Mouse (Mus musculus) hindbrain, postnatal 0 days (tissue): ENCODE measurements at regions not wholly inside any gene's neighbourhood (a gene's known extent, or its start where the extent isn't known, plus 50 kb on each side); places are given as distances from the start of the nearest gene placed in this dataset.

Source experiments
- ATAC-seq: fragments of 200-750 bp; cut with Nextera tagmentation; 2 replicates; pipeline ENCODE4 v1.8.0; 2017; ENCODE audit warnings: mild to moderate bottlenecking, moderate TSS enrichment, moderate library complexity
- DNase-seq: peaks from one replicate; pipeline ENCODE4 v3.0.0-alpha.2; 2015; ENCODE audit warnings: low spot score
- H3K27ac ChIP-seq: fragments of 300-500 bp; sonication (generic); 2 replicates; pipeline ENCODE4 v1.5.1; 2014; ENCODE audit warnings: mild to moderate bottlenecking
- H3K27me3 ChIP-seq: fragments of 300-500 bp; sonication (generic); 2 replicates; pipeline ENCODE4 v1.6.1; 2014; ENCODE audit warnings: low read length, mixed read lengths; ENCODE audit not compliant: insufficient read depth
- H3K36me3 ChIP-seq: fragments of 300-500 bp; sonication (generic); 2 replicates; pipeline ENCODE4 v1.6.1; 2014; ENCODE audit warnings: low read length, mixed read lengths; ENCODE audit not compliant: insufficient read depth
- H3K4me1 ChIP-seq: fragments of 300-500 bp; sonication (generic); 2 replicates; pipeline ENCODE4 v1.6.1; 2014; ENCODE audit warnings: antibody characterized with exemption, low read length, mixed read lengths; ENCODE audit not compliant: insufficient read depth
- H3K4me2 ChIP-seq: fragments of 300-500 bp; sonication (generic); 2 replicates; pipeline ENCODE4 v1.6.1; 2014; ENCODE audit warnings: low read depth, mild to moderate bottlenecking, low read length, moderate library complexity, mixed read lengths
- H3K4me3 ChIP-seq: fragments of 300-500 bp; sonication (generic); 2 replicates; pipeline ENCODE4 v1.5.1; 2014; ENCODE audit warnings: low read length
- H3K9ac ChIP-seq: fragments of 300-500 bp; sonication (generic); replicated peaks from 2 replicates; pipeline ENCODE4 v1.6.1; 2014; ENCODE audit warnings: mild to moderate bottlenecking, low read length, moderate library complexity, mixed read lengths
- H3K9me3 ChIP-seq: fragments of 300-500 bp; sonication (generic); 2 replicates; pipeline ENCODE4 v1.6.1; 2016; ENCODE audit warnings: low read length, mixed read lengths
- CTCF ChIP-seq: IDR thresholded peaks from 2 replicates; pipeline ENCODE4 v1.5.1; 2016; ENCODE audit warnings: antibody characterized with exemption, control low read depth, low read depth
- WGBS: fragments of 180-500 bp; shearing (Covaris S2); extraction: QIAGEN DNeasy Blood & Tissue Kit; methylation state at CpG from one replicate; pipeline ENCODE4 v1.1.7; 2014; 5-methylcytosine and 5-hydroxymethylcytosine counted together

GRCm38 (mm10) chr3:100366884-100367840 is 122.0 kb downstream of the Tent5c start:
- no peak overlapping the region for H3K27ac ChIP-seq
- no peaks in the 10 kb centered on the region for H3K4me1 ChIP-seq
- no peak for TF ChIP-seq CTCF
- no peaks in the 10 kb centered on the region for H3K27me3 ChIP-seq
- ATAC-seq (no peak), DNase-seq (no peak)
- H3K36me3 ChIP-seq: no peaks in the 10 kb centered on the region
- H3K9ac ChIP-seq: no peak overlapping the region
- H3K4me2 ChIP-seq: no peak overlapping the region
- no peak overlapping the region for H3K4me3 ChIP-seq
- 73% methylated on average over 7 of the region's 7 CpGs for WGBS
- H3K9me3 ChIP-seq: no peaks in the 10 kb centered on the region

- Histone ChIP-seq H3K4me1 (no peaks in the 10 kb centered on the region), H3K36me3 (no peaks in the 10 kb centered on the region), H3K9ac (no peak overlapping the region), H3K27ac (no peak overlapping the region), H3K4me3 (no peak overlapping the region), H3K27me3 (no peaks in the 10 kb centered on the region), H3K4me2 (no peak overlapping the region), H3K9me3 (no peaks in the 10 kb centered on the region)
- DNase-seq: no peak
- TF ChIP-seq CTCF: no peak
- 84% methylated on average over 3 of the region's 3 CpGs for WGBS
- ATAC-seq: no peak
These were observed 122.7 kb downstream of the Tent5c start for GRCm38 (mm10) chr3:100366447-100366846.

GRCm38 (mm10) chr3:100365354-100365945 is 123.7 kb downstream of the Tent5c start:
- no peaks in the 10 kb centered on the region for H3K9me3 ChIP-seq
- TF ChIP-seq CTCF: no peak
- DNase-seq: no peak
- no peak overlapping the region for H3K9ac ChIP-seq
- no peak overlapping the region for H3K27ac ChIP-seq
- H3K36me3 ChIP-seq: no peaks in the 10 kb centered on the region
- 88% methylated on average over 3 of the region's 3 CpGs for WGBS
- no peaks in the 10 kb centered on the region for H3K27me3 ChIP-seq
- no peak for ATAC-seq
- no peak overlapping the region for H3K4me2 ChIP-seq
- H3K4me1 ChIP-seq: no peaks in the 10 kb centered on the region
- H3K4me3 ChIP-seq: no peak overlapping the region

- ATAC-seq: no peak
- DNase-seq: no peak
- Histone ChIP-seq H3K27me3 (no peaks in the 10 kb centered on the region), H3K36me3 (no peaks in the 10 kb centered on the region), H3K4me3 (no peak overlapping the region), H3K4me1 (no peaks in the 10 kb centered on the region), H3K27ac (no peak overlapping the region), H3K4me2 (no peak overlapping the region), H3K9me3 (no peaks in the 10 kb centered on the region), H3K9ac (no peak overlapping the region)
- TF ChIP-seq CTCF: no peak
- WGBS: 93% methylated on average over 2 of the region's 2 CpGs
These were observed 124.4 kb downstream of the Tent5c start for GRCm38 (mm10) chr3:100364706-100365105.

- ATAC-seq: no peak
- H3K4me2 ChIP-seq: no peak overlapping the region
- H3K4me3 ChIP-seq: no peak overlapping the region
- no peaks in the 10 kb centered on the region for H3K27me3 ChIP-seq
- 85% methylated on average over 3 of the region's 3 CpGs for WGBS
- no peaks in the 10 kb centered on the region for H3K9me3 ChIP-seq
- no peaks in the 10 kb centered on the region for H3K4me1 ChIP-seq
- no peak overlapping the region for H3K9ac ChIP-seq
- TF ChIP-seq CTCF: no peak
- DNase-seq: no peak
- H3K27ac ChIP-seq: no peak overlapping the region
- no peaks in the 10 kb centered on the region for H3K36me3 ChIP-seq
These were observed 126.1 kb downstream of the Tent5c start for GRCm38 (mm10) chr3:100362983-100363382.

GRCm38 (mm10) chr3:100360019-100360418 is 129.1 kb downstream of the Tent5c start:
- ATAC-seq: no peak
- Histone ChIP-seq H3K36me3 (no peaks in the 10 kb centered on the region), H3K27ac (no peak overlapping the region), H3K9ac (no peak overlapping the region), H3K4me1 (no peaks in the 10 kb centered on the region), H3K4me2 (no peak overlapping the region), H3K27me3 (no peaks in the 10 kb centered on the region), H3K9me3 (no peaks in the 10 kb centered on the region), H3K4me3 (no peak overlapping the region)
- 85% methylated on average over 3 of the region's 3 CpGs for WGBS
- no peak for TF ChIP-seq CTCF
- no peak for DNase-seq

- ATAC-seq: peak; percentile 95
These were observed 130.1 kb downstream of the Tent5c start for GRCm38 (mm10) chr3:100359036-100359435.

More at GRCm38 (mm10) chr3:100359036-100359435, 130.1 kb downstream of the Tent5c start:
- H3K9ac ChIP-seq: peak overlapping the region; percentile 41; the same call in 1 of the 2 replicates
- TF ChIP-seq CTCF: peak; percentile 77
- H3K9me3 ChIP-seq: no peaks in the 10 kb centered on the region
- H3K4me2 ChIP-seq: peak overlapping the region; percentile 53
- H3K36me3 ChIP-seq: no peaks in the 10 kb centered on the region
- DNase-seq: peak; percentile 85
- WGBS: 20% methylated on average over 8 of the region's 8 CpGs
- H3K27ac ChIP-seq: no peak overlapping the region
- peak overlapping the region; percentile 17 for H3K4me3 ChIP-seq
- H3K27me3 ChIP-seq: no peaks in the 10 kb centered on the region
- H3K4me1 ChIP-seq: no peaks in the 10 kb centered on the region
